Mouse (Mus musculus): Measurements from ENCODE around the gene Rragb.

Gene Rragb

DNA sequence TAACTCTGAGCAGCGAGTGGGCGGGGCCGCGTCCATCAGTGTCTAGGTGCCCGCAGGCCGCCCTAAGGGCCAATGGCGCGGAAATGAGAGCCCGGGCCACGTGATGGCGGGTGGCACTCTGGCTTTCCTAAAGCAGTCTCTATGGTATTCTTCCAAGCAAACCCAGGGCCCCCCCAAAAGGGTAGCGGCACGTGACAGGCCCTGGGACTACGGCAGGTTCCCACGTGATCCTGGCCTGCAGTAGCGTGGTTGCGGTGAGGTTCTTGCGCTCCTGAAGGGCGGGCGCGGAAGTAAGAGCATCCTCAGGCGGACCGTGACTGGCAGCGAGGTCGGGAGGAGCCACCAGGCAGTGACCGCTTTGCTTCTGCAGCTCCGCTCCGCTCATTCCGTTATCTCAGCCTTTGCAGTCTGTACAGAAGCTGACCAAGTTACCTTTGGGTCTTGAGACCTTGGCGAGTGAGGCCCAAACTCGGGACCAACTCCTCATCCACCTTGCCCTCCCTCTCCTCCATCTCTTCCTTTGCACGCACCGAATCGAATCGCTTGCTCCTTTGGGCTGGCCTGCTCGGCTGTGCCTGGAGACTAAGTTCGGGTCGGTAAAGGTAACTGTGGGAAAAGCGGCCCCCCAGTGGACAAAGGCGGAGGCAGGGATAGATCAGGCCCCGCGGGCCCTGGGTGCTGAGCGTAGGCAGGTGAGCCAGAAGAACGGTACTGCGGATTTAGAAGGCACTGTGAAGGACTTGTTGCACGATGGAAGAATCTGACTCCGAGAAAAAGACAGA, at the start of gene Rragb:
Gene Rragb, plus strand, starts transcription at position 248 of the 782 bp plus-strand sequence.
- peak; percentile 33 for DNase-seq (ENCODE audit: low spot score)

DNA sequence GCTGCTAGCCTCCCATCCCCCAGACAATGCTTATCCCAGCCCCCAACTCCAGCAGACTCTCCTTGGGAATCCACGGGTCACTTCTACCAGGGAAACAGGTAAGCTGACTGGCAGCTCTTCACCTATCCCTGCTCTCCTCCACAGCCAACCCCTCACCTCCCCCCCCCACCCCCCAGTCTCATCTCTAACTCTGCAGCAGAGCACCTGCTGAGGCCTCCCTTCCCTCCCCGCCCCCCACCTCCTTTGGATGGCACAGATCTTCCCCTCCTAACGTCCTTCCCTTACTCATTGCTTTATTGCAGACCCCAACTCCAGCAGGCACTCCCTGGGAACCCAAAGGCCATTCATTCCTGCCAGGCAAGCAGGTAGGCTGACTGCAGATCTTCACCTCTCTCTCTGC, 21.3 kb upstream of the Rragb start, which contains the start of gene Foxr2:
Gene Foxr2, plus strand, starts transcription at position 301 of the 400 bp plus-strand sequence.
- no peak for DNase-seq (ENCODE audit: low spot score)

DNA sequence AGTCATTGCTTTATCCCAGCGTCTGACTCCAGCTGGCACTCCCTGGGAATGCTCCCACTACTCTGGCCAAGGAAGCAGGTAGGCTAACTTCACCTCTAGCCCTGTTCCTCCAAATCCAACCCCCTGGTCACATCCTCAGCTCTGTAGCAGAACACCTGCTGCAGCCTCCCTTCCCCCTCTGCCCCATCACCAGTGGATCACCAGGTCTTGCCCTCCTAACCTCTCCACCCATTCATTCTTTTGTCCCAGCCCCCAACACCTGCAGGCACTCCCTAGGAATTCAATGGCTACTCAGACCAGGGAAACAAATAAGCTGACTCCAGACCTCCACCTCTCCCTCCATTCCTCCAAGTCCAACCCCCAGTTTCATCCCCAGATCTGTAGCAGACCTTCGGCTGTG, 20.8 kb upstream of the Rragb start:
- DNase-seq (ENCODE audit: low spot score): no peak

DNA sequence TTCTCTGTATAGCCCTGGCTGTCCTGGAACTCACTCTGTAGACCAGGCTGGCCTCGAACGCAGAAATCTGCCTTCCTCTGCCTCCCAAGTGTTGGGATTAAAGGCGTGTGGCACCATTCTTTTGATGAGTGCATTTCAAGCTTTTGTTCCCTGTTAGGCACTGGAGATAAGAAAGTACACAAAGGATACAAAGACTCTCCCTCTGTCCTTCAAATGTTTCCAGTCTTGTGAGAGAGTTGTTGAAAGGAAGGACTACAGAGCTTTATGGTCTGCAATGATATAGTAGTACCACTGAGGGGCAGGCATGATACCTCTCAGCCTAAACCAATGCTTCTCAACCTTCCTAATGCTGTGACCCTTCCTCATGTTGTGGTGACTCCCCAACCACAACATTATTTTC, 2.9 kb downstream of the Rragb start:
- DNase-seq (ENCODE audit: low spot score): no peak

DNA sequence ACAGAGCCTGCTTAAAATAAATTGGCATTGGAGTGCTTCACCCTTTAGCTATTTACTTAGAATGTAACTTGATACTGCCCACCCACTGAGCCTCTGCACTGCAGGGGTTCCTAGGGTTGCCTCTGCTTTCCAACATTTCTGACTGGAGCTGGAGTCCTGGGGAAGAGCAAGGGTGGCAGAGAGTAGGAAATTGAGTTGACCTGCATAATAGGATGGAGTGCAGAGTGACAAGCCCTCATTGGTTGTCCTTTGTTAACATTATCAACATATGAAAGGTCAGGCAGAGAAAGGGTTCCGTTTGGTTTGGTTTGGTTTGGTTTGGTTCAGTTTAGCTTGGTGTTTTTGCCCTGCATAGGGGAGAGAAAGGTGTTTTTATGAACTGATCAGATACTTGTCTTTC, 12.0 kb downstream of the Rragb start:
- no peak for DNase-seq (ENCODE audit: low spot score)

DNA sequence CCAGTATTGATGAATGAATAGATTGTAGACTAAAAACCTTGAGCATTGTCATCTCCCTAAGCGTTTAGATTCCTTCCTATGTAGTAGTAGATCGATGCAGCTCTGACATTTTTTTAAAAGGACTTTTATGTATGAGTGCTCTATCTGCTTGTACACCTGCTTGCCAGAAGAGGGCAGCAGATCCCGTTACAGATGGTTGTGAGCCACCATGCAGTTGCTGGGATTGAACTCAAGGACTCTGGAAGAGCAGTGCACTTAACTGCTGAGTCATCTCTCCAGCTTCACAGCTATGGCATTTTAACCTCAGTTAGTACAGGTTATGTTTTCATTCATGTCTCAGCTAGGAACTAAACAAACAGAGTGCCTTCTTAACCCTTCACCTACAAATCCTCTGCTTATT, 15.5 kb downstream of the Rragb start:
- DNase-seq (ENCODE audit: low spot score): peak; percentile 4

DNA sequence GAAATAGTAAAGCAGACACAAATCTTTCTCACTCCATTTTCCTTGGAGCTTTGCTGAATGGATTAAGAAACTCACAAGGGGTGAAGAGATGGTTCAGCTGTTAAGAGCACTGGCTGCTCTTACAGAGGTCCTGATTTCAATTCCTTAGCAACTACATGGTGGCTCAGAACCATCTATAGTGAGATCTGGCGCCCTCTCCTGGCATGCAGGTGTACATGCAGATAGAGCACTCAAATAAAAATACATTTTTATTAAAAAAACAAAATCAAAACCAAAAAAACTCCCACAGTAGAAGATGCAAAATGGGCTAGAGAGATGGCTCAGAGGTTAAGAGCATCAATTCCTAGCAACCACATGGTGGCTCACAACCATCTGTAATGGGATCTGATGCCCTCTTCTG, 35.0 kb downstream of the Rragb start:
- peak; percentile 9 for DNase-seq (ENCODE audit: low spot score)

DNA sequence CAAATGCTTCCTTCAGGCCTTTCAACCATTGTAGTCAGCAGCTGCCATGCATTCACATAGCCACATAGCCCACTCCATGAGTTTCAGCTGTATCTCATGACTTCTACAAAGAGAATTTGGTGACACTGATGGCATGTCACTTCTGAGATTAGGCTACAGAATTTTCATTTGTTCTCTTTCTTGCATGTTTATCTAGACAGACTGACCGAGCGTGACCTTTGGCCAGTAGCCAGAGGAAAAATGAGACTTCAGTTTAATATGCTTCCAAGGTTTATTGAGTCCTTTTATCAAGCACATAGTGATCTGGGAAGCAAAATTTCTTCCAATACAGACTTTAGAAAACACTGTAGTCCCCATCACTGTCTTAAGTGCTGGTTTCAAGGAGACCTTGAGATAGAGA, 42.4 kb downstream of the Rragb start:
- no peak for DNase-seq (ENCODE audit: low spot score)

DNA sequence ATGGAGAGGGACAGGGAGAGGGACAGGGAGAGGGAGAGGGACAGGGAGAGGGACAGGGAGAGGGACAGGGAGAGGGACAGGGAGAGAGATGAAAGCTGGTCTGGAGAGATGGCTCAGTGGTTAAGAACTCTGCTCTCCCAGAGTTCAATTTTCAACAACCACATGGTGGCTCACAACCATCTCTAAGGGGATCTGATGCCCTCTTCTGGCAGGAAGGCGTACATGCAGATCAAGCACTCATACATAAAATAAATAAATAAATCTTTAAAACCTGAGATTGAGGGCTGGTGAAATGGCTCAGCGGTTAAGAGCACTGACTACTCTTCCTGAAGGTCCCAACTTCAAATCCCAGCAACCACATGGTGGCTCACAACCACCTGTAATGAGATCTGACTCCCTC, 59.4 kb downstream of the Rragb start:
- peak; percentile 3 for DNase-seq (ENCODE audit: low spot score)

DNA sequence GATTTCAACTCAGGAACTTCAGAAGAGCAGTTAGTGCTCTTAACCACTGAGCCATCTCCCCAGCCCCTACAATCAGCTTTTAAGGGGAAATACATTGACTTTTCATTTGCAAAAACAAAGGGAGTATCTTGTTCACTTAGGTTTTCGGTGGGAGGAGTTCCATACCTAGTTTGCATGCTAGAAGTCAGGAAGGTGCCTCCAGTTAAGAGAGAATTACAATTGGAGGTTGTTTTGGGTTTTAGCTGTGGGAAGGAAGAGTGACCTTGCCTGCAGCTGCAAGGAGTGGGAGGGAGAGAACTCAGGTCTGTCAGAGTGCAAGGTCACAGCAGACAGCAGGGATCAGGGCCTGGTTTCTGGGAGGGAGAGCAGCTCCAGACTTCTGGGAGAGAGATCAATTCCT, 71.3 kb downstream of the Rragb start:
- no peak for DNase-seq (ENCODE audit: low spot score)
